11 mouse cellular contexts compared by ENCODE assay signal in the genomic region with DNA sequence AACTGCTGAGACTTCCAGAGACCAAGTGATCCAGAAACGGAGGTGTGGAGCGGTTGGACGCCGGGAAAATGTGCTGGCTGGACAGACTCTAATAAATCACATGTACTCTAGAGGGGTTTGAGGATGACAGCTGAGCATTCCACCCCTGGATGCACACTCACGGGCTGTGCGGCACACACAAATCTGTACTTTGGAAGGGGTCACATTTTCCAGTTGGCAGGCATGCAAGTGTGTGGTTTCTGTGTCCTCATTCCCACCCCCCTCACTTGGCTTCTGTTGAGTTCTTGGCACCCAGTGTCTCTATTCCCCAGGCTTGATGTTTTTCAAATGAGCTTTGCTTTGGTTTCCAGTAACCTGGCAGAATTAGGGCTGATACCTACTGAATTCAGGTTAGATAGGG. TPM values are rescaled to one million over a fixed set of nuclear protein-coding genes. Genes with fewer than 3 reads are reported as not detected.
A peak's percentile ranks its signal among the peaks of the same experiment; 100 is the strongest.
DNase-seq lines count a peak whose midpoint lies in the region; ATAC-seq and TF ChIP-seq lines count a peak whose summit lies in the region.
"Had no signal": no experiment of that assay in that cellular context is flagged by ENCODE, and none has a peak within 500 bp of the region (broad histone marks: within the 10 kb centered on the region; RNA-seq: fewer than 3 reads in every experiment).

No protein-coding gene starts in this region.

- no peak overlapping the region for H3K9ac ChIP-seq in hindbrain, embryonic 13.5 days
- H3K9ac ChIP-seq in midbrain, postnatal 0 days (replicated peaks; ENCODE audit: low read length, poor library complexity, severe bottlenecking): no peak overlapping the region
- no peak overlapping the region for H3K9ac ChIP-seq in midbrain, embryonic 15.5 days
- H3K9ac ChIP-seq: liver, embryonic 13.5 days had no signal

- 0 out of 2 replicates have a peak overlapping the region, but pooled peaks have one; percentile 2 for H3K27ac ChIP-seq in hindbrain, embryonic 13.5 days
- H3K27ac ChIP-seq in hindbrain, embryonic 10.5 days: no peak overlapping the region
- no peak overlapping the region; the same call in 1 of the 2 replicates for H3K27ac ChIP-seq in midbrain, postnatal 0 days (ENCODE audit: low read depth, low read length)
- H3K27ac ChIP-seq in midbrain, embryonic 15.5 days: no peak overlapping the region
- H3K27ac ChIP-seq: liver, embryonic 13.5 days had no signal

- DNase-seq in hindbrain, embryonic 10.5 days (ENCODE audit: low spot score): no peak
- DNase-seq in midbrain, postnatal 0 days (ENCODE audit: low spot score): peak; percentile 78
- peak; percentile 46 for DNase-seq in fibroblast of lung, adult 2 months (ENCODE audit: low read depth)
- DNase-seq in thymus, postnatal 14 days: no peak
- DNase-seq in left cerebral cortex, adult 18-20 months (ENCODE audit: low spot score in 2 of 2): no peak
- DNase-seq: adrenal gland, postnatal 25 days; liver, embryonic 13.5 days; thymus, adult 2 months had no signal

- H3K36me3 ChIP-seq in hindbrain, embryonic 13.5 days: peaks cover 51% of the 10 kb centered on the region
- H3K36me3 ChIP-seq in hindbrain, embryonic 10.5 days: peaks cover 69% of the 10 kb centered on the region
- peaks cover 31% of the 10 kb centered on the region for H3K36me3 ChIP-seq in midbrain, postnatal 0 days (ENCODE audit: insufficient read depth, low read length)
- peaks cover 11% of the 10 kb centered on the region; the same call in 1 of the 2 replicates for H3K36me3 ChIP-seq in midbrain, embryonic 15.5 days (replicated peaks)

- 76% methylated on average over 6 of the region's 6 CpGs for WGBS in hindbrain, embryonic 13.5 days
- WGBS in hindbrain, embryonic 10.5 days: 91% methylated on average over 6 of the region's 6 CpGs
- 91% methylated on average over 6 of the region's 6 CpGs for WGBS in midbrain, postnatal 0 days
- WGBS in midbrain, embryonic 15.5 days: 89% methylated on average over 6 of the region's 6 CpGs

- no peak for ATAC-seq in hindbrain, embryonic 13.5 days (ENCODE audit: low FRiP score)
- peak; percentile 41; the same call in 1 of the 2 replicates for ATAC-seq in midbrain, postnatal 0 days (ENCODE audit: low FRiP score)
- no peak for ATAC-seq in midbrain, embryonic 15.5 days (replicated peaks)

- no peak for TF ChIP-seq CTCF in midbrain, postnatal 0 days (IDR thresholded peaks at IDR 0.05)

- H3K4me2 ChIP-seq in hindbrain, embryonic 13.5 days: no peak overlapping the region
- no peak overlapping the region for H3K4me2 ChIP-seq in midbrain, postnatal 0 days (ENCODE audit: low read depth, low read length, poor library complexity, severe bottlenecking)
- H3K4me2 ChIP-seq in midbrain, embryonic 15.5 days: no peak overlapping the region
- H3K4me2 ChIP-seq: liver, embryonic 13.5 days had no signal

- no peak overlapping the region for H3K4me3 ChIP-seq in hindbrain, embryonic 13.5 days
- H3K4me3 ChIP-seq in hindbrain, embryonic 10.5 days: no peak overlapping the region
- H3K4me3 ChIP-seq in midbrain, postnatal 0 days (ENCODE audit: low read depth, low read length): no peak overlapping the region
- no peak overlapping the region for H3K4me3 ChIP-seq in midbrain, embryonic 15.5 days
- H3K4me3 ChIP-seq: liver, embryonic 13.5 days; myocyte had no signal

- no peaks in the 10 kb centered on the region for H3K27me3 ChIP-seq in hindbrain, embryonic 13.5 days
- H3K27me3 ChIP-seq in hindbrain, embryonic 10.5 days (ENCODE audit: insufficient read depth, poor library complexity, severe bottlenecking): no peaks in the 10 kb centered on the region
- H3K27me3 ChIP-seq in midbrain, postnatal 0 days (ENCODE audit: insufficient read depth, low read length): no peaks in the 10 kb centered on the region
- H3K27me3 ChIP-seq in midbrain, embryonic 15.5 days (replicated peaks): no peaks in the 10 kb centered on the region
- H3K27me3 ChIP-seq: liver, embryonic 13.5 days had no signal

- no peaks in the 10 kb centered on the region for H3K9me3 ChIP-seq in hindbrain, embryonic 13.5 days
- H3K9me3 ChIP-seq in hindbrain, embryonic 10.5 days: no peaks in the 10 kb centered on the region
- H3K9me3 ChIP-seq in midbrain, postnatal 0 days (ENCODE audit: low read length): no peaks in the 10 kb centered on the region
- H3K9me3 ChIP-seq in midbrain, embryonic 15.5 days: no peaks in the 10 kb centered on the region
- H3K9me3 ChIP-seq: liver, embryonic 13.5 days had no signal

- H3K4me1 ChIP-seq in hindbrain, embryonic 13.5 days (replicated peaks): peaks cover 12% of the 10 kb centered on the region; the same call in 1 of the 2 replicates
- H3K4me1 ChIP-seq in hindbrain, embryonic 10.5 days (replicated peaks): no peaks in the 10 kb centered on the region
- no peaks in the 10 kb centered on the region for H3K4me1 ChIP-seq in midbrain, postnatal 0 days (ENCODE audit: insufficient read depth, low read length)
- no peaks in the 10 kb centered on the region for H3K4me1 ChIP-seq in midbrain, embryonic 15.5 days
- H3K4me1 ChIP-seq: liver, embryonic 13.5 days had no signal

RNA-seq across cellular contexts. Expression of gene Ikbke, which starts 20.4 kb away (rescaled TPM):
- polyA plus RNA-seq in hindbrain, embryonic 13.5 days (2015; fragmentation: Nextera tagmentation; extraction: Ambion mirVana): 0.66 and 0.92 TPM in 2 replicates
- 1.0 and 1.5 TPM in 2 replicates for polyA plus RNA-seq in hindbrain, embryonic 10.5 days (2016; fragmentation: Nextera tagmentation; extraction: Ambion mirVana)
- 3.9 and 5.3 TPM in 2 replicates for total RNA-seq in midbrain, postnatal 0 days (2014; rRNA removed)
- 0.63 and 0.67 TPM in 2 replicates for polyA plus RNA-seq in midbrain, postnatal 0 days (2015; fragmentation: Nextera tagmentation; extraction: Ambion mirVana)
- 0.83 and 0.92 TPM in 2 replicates for polyA plus RNA-seq in midbrain, embryonic 15.5 days (2015; fragmentation: Nextera tagmentation; extraction: Ambion mirVana)
- 1 to 10 TPM; 1.5 to 1.8 TPM for total RNA-seq in left cerebral cortex, adult 18-20 months (2021)

RNA-seq across cellular contexts. Expression of gene Rassf5, which starts 54.7 kb away (rescaled TPM):
- 2.6 TPM in 2 replicates for polyA plus RNA-seq in hindbrain, embryonic 13.5 days (2015; fragmentation: Nextera tagmentation; extraction: Ambion mirVana)
- 1.4 and 1.6 TPM in 2 replicates for polyA plus RNA-seq in hindbrain, embryonic 10.5 days (2016; fragmentation: Nextera tagmentation; extraction: Ambion mirVana)
- 9.0 and 13.5 TPM in 2 replicates for total RNA-seq in midbrain, postnatal 0 days (2014; rRNA removed)
- polyA plus RNA-seq in midbrain, postnatal 0 days (2015; fragmentation: Nextera tagmentation; extraction: Ambion mirVana): 4.9 and 5.8 TPM in 2 replicates
- polyA plus RNA-seq in midbrain, embryonic 15.5 days (2015; fragmentation: Nextera tagmentation; extraction: Ambion mirVana): 3.2 and 3.6 TPM in 2 replicates
- 10 to 100 TPM; 27.7 to 28.1 TPM for total RNA-seq in left cerebral cortex, adult 18-20 months (2021)

Comparison
In these comparisons a context has a peak if more than half of its experiments do, and no peak if none do; other contexts are left out.
1. DNase-seq: peak in midbrain, postnatal 0 days (single experiment) and fibroblast of lung, adult 2 months (single experiment); none in hindbrain, embryonic 10.5 days (single experiment), thymus, postnatal 14 days (single experiment) and left cerebral cortex, adult 18-20 months (0 of 2).